Mouse (Mus musculus) bone marrow, adult 2 months (tissue): ENCODE results near the gene Tacc2.

Source experiments
- CTCF ChIP-seq: fragments of 200-500 bp; IDR thresholded peaks from 2 replicates; pipeline ENCODE4 v1.5.1; 2011; ENCODE audit warnings: low read length, control low read depth; ENCODE audit not compliant: control insufficient read depth, insufficient read depth
- POLR2A ChIP-seq: fragments of 200-500 bp; IDR thresholded peaks from 2 replicates; pipeline ENCODE4 v1.6.1; 2011; ENCODE audit warnings: low read depth, mild to moderate bottlenecking, control low read depth, low read length, borderline replicate concordance; ENCODE audit not compliant: control insufficient read depth

GRCm38 (mm10) chr7:130716341-130716740, 139.1 kb downstream of the Tacc2 start:
- no peak for TF ChIP-seq POLR2A
- no peak for TF ChIP-seq CTCF
